Mouse (Mus musculus) heart, adult 8-10 months (tissue): Measurements from ENCODE around the gene Washc3. TPM values are rescaled to one million over a fixed set of nuclear protein-coding genes. Genes with fewer than 3 reads are reported as not detected.

ENCODE experiments used
- DNase-seq: peaks from one replicate; pipeline ENCODE4 v3.0.0; 2022; ENCODE audit warnings: low spot score
- total RNA-seq, 4 experiments: library from RNA; stranded (reverse); gene quantifications; 2 replicates each; pipeline ENCODE4 v1.2.4; 2022

Gene Washc3
- total RNA-seq, result 10 to 100 TPM; 31.7 to 39.8 (median 32.9) TPM

- DNase-seq, result peak; percentile 93
Observed at GRCm38 (mm10) chr10:88200951-88201638, at the start of gene Washc3. Washc3 (plus strand) TSS chr10:88201093.

DNA sequence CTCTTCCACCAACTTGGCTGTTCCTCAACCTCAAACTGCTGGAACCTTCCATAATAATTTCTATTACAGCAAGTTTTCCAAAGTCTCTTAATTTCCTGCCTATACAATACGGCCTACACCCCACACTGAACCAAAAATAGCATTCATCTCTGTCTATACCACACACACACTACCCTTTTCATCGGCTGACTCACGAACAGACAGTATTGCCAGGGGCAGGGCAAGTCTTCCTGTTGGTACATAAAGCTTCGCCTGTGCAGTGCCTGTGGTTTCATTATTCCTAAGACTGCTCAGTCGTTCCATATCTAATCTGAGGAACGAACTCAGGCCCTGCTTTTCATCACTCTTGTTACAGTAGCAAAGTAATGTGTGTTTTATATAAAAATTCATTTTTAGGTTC, 49.2 kb upstream of the Washc3 start:
- no peak for DNase-seq

- no peak for DNase-seq
Observed at GRCm38 (mm10) chr10:88162096-88162495, 38.8 kb upstream of the Washc3 start.

DNA sequence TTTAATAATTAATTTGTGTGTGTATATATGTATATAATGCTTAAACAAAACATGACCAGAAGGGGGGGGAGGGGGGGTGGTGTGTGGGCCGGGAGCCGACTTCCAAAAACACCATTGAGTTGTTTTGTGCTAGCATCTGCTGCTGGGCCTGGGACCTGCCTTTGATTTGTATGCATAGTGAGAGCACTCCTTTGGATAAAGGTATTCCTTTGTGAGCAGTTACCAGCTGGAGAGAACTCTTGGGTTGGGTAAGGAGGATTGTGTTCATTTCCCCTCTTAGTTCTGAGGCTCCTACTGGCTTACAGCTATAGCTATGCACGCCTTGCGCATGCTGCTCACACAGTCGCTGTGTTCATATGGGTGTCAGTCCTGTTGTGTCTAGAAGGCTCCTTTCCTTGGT, 38.2 kb upstream of the Washc3 start:
- no peak for DNase-seq

DNA sequence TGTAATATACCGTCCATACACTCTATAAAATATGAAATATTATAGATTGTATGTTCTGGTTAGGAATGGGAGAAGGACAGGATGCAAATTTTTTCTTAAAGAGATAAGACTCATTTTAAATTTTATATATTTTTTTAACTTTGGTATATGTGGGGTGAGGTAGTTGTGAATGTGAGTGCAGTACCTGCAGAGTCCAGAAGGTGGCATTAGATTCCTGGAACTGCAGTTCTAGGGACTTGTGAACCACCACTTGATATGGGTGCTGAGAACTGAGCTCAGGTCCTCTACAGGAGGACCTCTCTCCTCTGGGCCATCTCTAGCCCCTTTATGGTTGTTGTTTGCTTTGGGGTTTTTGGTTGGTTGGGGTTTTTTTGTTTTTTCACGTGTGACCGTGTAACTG, 34.7 kb upstream of the Washc3 start:
- no peak for DNase-seq

DNA sequence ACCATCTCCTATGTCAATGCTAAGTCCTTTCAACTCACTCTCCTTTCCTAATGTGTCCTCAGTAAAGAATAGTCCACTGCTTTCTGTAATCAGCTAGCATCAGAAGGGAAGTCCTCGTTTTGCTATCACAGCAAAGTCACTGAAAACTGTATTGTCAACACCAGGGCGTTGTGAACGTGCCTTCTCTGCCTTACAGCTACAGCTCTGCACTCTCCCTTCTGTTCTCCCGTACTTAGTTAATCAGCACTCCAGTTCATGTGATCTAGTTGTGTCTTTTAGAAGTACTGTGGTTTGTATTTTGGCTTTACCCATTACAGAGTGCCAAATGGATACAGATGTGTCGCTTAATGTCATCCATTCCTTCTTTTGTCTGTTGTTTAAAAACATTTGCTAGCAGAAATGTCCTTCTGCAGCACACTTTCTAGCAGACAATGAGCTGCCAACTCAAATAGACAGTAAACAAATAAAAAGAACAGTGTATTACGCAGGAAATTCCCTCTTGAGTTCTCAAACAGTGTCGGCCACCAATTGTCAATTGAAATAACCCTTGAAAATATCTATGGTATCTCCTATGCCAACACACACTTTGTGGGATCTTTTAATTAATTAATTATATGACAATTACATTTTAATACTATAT, 33.3 kb upstream of the Washc3 start:
- no peak for DNase-seq

GRCm38 (mm10) chr10:88200541-88200940, 352 bp upstream of the Washc3 start:
- peak; percentile 33 for DNase-seq

- no peak for DNase-seq
Observed at GRCm38 (mm10) chr10:88201650-88202049, 757 bp downstream of the Washc3 start.

- DNase-seq, result no peak
Observed at GRCm38 (mm10) chr10:88202581-88202980, 1.7 kb downstream of the Washc3 start.

DNA sequence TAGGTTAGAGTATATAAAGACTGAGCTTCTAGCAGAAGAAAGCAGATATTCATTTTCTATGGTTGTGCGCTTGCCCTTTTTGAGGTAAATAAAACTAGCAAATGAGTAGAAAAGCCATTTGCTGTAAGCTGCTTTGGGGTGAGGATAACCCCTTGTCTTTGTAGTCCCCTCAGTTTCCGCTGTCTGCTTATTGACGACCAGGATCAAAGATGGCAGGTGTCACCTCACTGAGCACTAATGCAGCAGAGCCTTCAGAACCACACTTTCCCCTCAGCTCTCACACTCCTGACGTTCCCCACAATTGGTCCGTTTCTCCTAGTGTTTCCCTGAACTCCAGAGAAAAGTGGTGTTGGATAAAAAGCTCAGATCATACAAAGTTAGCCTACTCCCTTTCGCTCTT, 2.3 kb downstream of the Washc3 start:
- DNase-seq, result no peak

DNA sequence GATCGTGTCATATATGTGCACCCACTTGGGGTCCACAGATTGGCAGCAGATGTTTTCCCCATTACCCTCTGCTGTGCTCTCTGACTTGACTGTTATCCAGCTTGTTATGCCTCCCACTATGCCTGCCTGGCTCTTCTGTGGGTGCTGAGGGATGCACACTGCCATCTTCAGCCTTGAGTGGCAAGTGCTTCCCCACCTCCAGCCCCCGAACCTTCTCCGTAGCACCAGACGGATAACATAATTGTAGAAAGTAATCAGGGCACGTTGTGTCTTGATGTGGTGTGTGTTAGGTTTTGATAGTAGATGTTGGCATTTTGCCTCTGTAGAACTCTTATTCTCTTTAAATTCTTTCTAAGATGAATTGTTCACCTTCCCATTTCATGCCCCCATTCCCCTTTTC, 11.8 kb downstream of the Washc3 start:
- DNase-seq, result no peak

DNA sequence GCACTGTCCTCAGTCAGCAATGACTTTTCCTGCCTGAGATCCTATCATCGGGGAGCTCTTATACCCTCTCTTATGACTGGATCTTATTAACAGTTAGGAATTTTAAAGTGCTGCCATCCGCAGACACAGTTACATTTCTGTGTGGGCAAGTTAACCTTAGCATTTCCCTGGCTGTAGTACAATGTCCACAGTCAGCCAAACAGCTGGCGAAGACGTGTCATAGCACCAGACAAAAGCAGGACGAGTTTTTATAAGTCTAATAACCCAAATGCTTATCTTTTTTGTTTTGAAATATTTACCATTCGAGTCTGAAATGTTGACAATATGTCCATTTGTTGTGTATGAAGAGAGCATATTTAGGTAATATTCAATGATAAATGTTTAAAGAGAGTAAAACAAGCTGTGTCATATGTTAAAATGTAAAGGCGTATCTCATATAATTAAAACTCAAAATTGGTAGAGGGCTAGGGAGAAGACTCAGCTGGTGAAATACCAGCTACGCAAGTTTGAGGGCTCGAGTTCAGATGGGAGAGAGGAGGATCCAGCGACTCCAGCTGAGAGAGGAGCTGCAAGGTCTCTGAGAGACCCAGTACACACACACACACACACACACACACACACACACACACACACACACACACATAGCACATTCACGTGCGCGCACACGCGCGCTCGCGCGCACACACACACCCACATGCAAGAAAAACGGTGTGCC, 14.1 kb downstream of the Washc3 start:
- no peak for DNase-seq

GRCm38 (mm10) chr10:88218161-88218560, 17.3 kb downstream of the Washc3 start:
- no peak for DNase-seq

DNA sequence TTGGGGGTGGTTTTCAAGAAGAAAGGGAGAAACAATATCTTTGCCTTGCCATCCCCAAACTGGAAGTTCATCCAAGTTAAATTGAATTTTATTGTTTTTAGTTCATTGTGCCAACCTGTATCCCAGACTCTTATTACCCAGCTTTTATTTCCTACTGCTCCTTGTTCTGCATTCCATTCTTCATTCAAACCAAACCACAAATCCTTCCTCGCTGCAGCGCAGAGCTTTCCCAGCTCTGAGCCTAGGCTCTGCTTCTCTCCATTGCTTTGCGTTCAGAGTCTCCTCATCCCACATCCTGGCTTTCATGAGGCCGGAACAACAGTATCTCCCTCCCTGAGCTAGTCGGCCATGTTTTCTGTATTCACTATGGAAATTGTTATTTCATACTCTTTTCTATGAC, 20.8 kb downstream of the Washc3 start:
- no peak for DNase-seq

DNA sequence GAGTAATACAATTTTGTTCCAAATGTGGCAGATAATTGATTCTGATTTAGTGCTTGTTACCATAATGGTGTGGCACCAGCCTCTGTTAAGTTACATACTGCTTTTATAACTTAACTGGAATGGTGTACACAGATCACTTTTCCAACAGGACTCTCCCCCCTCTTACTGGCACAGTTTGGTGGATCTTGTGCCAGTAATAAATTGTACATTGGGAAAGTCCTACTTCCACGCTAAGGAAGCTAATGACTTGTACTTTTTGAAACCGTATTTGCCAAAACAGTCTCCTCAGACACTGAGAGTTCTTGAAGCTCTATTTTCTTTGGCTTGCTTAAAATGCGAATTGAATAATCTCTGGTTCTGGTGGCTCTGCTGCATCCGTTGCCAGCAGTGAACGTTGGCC, 24.5 kb downstream of the Washc3 start:
- peak; percentile 15 for DNase-seq

- no peak for DNase-seq
Observed at GRCm38 (mm10) chr10:88227962-88228361, 27.1 kb downstream of the Washc3 start.

DNA sequence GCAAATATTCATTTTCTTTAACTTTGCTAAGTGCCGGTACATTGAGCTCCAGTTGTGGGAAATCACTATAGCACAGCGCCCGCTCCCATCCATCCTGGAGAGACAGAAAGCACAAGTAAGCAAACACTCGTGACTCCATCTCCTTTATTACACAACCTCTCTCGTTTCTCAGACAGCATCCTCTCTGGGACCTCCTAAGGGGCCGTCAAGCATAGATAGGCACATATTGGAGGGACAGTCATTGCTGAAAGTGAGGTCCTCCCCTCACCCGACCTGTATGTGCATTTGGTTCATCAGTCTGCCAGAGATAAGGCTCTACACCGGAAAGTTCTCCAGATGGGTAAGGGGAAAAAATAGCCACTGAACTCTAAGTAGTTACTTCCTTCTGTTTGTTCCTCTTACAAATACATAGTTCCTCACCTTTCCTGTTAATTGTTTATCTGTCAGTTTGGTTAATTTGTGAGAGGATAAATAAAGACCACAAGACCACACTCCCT, 27.7 kb downstream of the Washc3 start:
- DNase-seq, result no peak

DNA sequence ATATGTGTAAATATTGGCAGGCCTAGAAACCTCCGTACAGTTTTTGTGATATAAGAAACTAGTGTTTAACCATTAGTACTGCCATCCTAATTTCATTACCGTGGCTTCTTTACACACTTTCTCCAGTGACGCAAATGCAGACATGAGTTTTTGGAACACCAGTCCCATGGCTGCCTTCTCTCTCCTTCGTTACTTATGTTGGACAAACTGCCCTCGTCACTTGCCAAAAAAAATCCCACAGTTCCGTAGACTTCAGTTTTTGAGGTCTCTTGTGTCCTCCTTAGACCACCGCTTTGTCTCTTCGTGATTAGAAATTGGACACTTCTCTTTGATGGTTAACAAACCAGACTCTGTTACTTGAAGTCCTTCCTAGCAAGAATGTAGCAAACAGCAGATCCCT, 30.8 kb downstream of the Washc3 start:
- DNase-seq, result no peak

DNA sequence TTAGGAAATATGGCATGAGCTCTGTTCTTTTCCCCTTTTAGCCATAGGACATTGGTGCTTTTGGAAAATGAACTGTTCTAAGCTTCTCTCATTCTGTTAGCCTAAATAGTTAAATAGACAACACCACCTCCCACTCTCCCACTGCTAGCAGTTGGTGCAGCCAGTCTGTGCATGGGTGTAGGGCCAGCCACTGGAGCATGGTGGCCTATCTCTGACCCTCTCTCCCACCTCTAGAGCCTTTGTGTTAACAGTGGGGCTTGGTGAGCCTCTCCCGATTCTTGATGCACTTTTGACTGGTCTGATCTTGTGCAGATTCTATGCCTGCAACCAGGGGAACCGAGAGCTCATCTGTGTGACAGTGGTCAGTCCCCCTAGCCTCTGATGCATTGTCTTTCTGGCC, 31.9 kb downstream of the Washc3 start:
- no peak for DNase-seq

DNA sequence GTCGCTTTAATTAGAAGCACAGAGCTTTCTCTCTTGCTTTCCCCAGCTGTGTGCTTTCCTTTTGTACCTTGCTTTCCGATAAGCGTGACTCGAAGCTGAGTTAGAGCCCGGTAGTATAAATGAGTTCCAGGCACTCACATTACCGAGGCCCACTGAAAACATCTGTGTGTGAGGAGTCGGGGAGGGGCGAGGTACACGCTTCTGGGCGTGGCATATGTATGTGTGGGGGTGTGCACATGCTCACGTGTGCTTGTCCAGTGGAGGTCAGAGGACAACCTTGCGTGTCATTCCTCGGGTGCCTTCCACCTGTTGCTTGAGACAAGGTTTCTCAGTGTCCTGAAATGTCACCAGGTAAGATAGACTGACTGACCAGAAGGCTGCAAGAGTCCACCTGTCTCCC, 43.8 kb downstream of the Washc3 start:
- DNase-seq, result no peak

DNA sequence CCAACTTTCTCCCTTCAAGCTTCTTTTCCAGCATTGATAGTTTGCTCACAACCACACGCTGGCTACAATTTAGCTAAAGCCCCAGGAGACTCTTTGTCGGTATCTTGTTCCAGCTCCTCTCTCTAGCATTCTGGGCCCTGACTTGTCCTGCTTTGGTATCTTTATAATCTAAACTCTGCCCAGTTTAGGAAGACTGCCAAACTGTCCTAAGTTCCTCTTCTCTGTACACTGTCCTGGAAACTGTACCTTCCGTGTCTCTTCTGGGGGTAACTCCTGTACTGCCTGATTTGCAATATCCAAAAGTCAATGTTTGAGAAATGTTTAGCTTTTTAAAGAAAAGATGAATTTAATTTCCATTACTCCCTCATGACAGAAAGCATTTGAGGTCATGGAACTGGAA, 49.4 kb downstream of the Washc3 start:
- no peak for DNase-seq

- no peak for DNase-seq
Observed at GRCm38 (mm10) chr10:88252121-88252862, 51.4 kb downstream of the Washc3 start.
